Mouse (Mus musculus) lung, adult 2 months (tissue): Measurements from ENCODE around the gene Dmxl2.

Experiments
- CTCF ChIP-seq: fragments of 200-500 bp; IDR thresholded peaks from 2 replicates; pipeline ENCODE4 v1.5.1; 2011; ENCODE audit warnings: mild to moderate bottlenecking, low read length, control low read depth; ENCODE audit not compliant: insufficient read depth
- POLR2A ChIP-seq: fragments of 200-500 bp; IDR thresholded peaks from 2 replicates; pipeline ENCODE4 v1.6.1; 2011; ENCODE audit warnings: low read depth, mild to moderate bottlenecking, control low read depth, low read length, borderline replicate concordance; ENCODE audit errors: extremely low read depth

GRCm38 (mm10) chr9:54479054-54479453, 22.4 kb downstream of the Dmxl2 start:
- TF ChIP-seq CTCF (no peak), POLR2A (no peak)
